Mouse (Mus musculus) kidney, adult 11 months (tissue): ENCODE results near the gene Map6.

Experiments used
- DNase-seq: peaks from one replicate; pipeline ENCODE4 v3.0.0; 2022

Gene Map6

DNA sequence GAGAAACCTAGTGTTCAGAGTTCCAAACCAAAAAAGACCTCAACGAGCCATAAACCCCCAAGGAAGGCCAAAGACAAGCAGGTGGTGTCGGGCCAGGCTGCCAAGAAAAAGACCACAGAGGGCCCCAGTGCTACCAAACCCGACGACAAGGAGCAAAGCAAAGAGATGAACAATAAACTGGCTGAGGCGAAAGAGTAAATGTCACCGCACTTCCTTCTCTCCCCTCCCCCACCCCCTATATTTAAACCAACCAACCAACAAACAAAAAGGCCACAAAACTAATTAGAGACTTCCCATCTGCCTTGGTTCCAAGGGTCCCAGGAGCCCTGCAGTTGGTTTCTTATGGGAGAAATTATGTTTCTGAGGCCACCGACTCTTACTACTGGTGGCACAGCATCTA is 50.2 kb downstream of the Map6 start:
- no peak for DNase-seq

DNA sequence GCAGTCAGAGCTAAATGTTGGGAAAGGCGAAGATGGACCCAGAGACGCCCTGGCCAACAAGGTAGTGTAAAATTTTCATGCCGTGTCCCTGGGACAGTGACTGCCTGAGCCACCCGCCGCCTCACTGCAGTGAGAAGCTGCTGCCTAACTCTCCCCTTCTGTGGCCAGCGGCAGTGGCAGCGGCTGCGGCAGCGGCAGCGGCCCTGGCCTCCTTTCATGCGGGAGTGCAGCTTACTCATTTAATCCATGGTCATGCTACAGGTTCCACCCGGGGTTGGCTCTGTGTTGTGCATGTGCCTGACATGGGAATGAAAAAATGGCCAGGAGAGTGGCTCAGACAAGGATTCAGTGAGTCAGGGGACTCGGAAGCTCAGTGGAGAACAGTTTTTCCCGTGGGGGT is 53.3 kb downstream of the Map6 start:
- no peak for DNase-seq

DNA sequence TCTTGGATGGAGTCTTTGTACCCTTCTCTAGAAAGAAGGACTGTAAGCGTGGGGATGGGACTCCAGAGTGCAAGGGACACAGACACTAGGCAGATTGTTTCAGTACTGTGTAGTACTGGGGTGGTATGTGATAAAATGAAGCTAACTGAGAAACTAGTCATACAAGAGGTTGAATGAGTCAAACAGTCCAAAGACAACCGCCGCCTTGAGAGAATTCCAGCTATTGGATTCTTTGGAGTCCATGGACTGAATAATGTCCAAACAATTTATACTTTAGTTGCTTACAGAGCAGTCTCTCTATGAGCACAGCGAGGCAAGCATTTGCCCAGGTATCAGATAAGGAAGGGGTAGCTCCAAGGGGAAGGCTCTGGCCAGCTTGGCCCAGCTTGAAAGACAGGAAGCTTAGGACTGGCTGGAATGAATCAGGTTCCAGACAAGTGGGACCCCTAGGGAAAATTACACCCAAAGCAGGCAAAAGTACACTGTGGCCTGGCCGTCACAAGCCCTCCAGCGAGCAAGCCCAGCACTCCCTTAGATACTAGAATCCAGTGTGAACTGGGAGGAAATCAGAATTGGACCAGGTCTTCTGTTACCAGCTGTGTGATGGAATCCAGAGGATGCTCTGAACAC is 55.6 kb downstream of the Map6 start:
- no peak for DNase-seq

DNA sequence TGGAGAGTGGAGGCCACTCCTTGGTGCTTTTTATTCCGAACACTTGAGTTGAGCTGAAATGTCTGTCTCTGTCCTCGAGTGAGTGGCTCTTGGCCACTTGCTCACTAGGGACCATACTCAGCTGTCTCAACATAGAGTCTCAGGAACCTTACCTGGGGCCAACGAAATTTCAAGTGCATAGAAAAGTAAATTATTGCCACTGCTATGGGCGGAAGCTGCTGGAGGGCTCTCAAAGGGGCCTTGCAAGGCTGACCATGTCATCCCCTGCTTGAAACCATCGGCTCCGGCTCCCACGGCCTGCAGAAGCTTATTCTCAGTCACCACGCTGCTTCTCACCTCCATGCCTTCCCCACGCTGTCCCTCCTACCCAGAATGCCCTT is 56.1 kb downstream of the Map6 start:
- no peak for DNase-seq

DNA sequence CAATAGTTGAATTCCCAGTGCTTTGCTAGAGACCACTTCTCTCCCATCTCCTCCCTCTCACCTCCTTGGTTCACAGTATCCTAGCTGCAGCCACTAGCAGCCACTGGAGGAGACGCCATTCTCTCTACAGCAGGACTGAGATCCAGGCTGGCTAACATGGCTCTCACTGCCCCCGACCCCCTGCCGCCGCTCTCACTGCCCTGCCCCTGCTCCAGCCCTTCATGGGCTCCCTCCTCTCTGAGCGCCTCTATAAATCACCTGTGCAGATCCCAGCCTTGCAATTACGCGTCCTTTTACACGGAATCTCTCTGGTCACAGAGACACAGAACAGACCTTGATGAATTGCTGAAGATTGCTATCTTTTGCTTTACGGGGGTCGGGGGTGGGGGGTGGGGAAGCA is 57.6 kb downstream of the Map6 start:
- no peak for DNase-seq

DNA sequence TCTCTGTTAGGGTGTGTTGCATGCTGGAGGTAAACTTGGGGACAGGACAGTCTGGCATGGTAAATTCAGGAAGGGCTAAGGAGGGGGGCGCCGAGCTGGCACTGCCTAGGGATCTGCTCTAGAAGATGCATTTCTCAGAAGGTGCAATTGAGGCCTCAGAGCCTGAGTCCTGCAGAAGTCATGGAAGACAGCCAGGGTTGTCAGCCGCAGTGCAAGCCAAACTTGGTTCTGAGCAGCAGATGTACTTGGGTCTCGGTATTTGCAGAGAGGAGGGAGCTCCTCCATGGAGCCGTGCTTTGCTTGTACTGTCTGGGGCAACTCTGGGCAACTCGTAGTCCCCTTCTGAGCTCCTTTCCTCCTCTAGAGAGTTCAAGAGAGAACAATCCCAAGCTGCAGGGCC is 58.9 kb downstream of the Map6 start:
- DNase-seq: no peak

DNA sequence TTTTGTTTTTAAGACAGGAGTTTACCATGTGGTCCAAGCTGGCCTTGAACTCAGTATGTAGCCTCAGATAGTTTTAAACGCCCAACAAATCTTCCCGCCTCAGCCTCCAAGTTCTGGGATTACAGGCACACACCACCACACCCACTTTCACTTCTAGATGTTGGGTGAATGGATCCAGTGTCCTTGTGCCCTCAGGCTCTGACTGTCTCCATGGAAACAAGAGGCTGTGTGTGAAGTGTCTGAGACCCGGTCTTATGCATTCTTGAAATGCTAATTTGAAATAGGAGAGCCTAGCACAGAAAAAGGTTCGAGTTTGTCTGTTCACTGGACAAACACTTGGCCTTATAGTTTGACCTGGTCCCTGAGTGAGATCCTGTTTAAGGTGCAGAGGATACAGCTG is 61.6 kb downstream of the Map6 start:
- no peak for DNase-seq

DNA sequence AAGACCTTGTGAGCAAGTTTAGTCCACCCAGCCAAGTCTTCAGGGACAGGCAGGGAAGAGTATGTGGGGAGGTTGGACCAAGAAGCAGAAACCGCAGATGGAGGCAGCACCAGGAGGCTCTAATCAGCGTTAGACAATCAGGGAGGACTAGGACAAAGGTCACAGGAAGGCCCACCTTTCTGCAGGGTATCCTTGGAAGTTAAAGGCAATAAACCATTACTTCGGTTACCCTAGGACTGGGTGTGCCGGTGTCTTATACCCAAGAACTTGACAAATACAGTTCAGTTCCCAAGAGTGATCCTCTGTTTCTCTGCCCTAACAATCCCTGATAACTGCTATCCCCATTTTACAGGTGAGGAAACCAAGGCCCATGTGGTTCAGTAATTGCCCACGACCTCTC is 62.8 kb downstream of the Map6 start:
- DNase-seq: no peak

DNA sequence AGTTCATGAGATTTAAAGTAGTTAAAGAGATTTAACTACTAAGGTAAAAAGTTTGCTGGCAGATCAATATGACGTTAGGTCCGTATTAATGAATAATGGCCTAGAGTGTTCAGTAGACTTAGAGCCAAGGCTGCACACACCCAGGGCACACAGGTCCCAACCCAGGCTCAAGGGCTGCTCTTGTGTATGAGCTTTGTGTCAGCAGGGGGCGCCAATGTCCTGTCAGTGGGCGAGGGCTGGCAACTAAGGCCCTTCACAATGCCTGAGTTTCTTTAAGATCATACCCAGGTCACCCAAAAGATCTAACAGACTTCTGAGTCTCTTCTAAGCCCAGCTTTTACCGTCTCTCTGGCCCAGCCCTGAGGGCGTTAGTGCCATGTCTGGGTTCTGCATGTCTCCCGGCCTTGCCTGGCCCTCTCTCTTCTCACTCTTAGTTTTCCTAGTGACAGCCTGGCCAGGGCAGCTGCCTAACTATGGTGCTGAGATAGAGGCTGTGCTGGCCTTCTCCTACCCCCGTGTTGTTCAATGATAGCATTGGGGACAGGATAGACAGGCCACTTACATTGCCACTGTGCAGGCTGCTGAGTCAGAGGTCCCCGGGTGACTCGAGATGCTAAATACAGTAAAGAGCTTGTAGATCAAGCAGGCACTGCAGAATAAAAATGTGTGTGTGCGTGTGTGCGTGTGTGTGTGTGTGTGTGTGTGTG is 65.7 kb downstream of the Map6 start:
- DNase-seq: peak; percentile 72

DNA sequence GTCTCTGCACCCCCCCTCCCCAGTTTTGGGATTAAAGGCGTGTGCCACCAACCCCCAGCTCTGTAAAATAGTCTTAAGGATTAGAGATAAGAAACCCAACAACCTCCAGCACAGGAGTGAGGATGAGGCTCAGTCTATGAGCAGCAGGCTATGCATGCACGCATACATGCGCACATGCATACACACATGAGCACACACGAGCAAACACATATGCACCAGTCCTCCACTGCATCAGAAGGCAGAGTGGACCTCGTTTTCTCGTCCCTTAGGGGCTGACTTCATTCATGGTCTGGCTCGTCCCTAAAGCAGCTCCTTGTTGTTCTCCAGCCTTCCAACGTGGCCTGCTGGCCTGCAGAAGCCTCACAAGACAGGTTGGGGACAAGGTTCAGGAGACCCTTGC is 73.5 kb downstream of the Map6 start:
- DNase-seq: no peak

DNA sequence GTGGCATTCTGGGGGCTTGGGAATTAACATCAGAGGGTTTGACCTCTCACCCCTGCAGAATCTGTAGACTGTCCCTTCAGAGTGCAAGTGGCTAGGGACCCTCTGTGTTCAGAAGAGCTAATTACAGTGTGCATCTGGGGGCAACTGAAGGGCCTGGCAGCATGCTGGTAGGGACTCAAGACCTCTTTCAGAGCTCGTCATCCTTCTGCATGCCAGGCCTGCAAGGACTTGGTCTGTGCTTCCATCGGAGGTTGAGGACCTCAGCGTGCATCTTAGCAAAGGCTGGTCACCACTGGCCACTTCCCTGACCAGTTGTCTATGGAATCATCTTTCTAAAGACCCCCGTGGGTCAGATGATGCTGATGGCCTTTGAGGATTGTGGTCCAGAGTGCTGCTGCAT is 76.3 kb downstream of the Map6 start:
- no peak for DNase-seq

DNA sequence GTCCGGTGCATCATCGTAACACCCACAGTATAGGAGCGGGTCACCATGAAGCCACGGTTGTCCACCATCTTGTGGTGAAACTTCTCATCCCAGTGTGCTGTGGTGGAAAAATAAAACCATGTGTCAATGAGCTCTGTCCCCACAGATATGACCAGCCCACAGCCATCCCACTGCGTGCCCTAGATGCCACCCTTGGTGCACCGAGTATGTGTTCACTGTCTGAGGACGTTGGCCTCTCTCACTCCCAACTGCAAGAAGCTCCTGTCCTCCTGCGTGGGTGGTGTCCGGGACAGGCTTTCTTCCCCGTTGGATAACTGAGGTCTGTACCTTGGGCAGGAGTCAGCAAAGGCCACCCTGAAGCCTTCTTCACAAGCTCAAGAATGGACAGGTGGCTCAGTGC is 80.0 kb downstream of the Map6 start:
- no peak for DNase-seq

DNA sequence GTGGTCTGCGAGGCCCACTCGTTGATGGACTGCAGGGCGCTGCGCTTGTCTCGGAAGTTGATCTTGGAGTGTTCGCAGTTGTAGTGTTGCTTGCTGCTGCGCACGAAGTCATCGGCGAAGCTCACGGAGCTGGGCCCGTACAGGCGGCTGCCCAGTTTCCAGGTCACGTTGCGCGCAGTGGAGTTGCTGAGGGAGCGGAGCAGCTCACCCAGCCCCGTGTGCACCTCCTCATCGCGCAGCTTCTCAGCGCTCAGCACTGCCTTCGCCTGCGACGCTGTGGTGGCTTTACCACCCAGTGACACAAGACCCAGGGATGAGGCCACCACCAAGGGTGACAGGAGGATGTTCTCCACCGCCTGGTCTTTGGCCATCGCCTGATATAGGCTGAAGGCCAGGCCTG is 81.6 kb downstream of the Map6 start:
- no peak for DNase-seq

DNA sequence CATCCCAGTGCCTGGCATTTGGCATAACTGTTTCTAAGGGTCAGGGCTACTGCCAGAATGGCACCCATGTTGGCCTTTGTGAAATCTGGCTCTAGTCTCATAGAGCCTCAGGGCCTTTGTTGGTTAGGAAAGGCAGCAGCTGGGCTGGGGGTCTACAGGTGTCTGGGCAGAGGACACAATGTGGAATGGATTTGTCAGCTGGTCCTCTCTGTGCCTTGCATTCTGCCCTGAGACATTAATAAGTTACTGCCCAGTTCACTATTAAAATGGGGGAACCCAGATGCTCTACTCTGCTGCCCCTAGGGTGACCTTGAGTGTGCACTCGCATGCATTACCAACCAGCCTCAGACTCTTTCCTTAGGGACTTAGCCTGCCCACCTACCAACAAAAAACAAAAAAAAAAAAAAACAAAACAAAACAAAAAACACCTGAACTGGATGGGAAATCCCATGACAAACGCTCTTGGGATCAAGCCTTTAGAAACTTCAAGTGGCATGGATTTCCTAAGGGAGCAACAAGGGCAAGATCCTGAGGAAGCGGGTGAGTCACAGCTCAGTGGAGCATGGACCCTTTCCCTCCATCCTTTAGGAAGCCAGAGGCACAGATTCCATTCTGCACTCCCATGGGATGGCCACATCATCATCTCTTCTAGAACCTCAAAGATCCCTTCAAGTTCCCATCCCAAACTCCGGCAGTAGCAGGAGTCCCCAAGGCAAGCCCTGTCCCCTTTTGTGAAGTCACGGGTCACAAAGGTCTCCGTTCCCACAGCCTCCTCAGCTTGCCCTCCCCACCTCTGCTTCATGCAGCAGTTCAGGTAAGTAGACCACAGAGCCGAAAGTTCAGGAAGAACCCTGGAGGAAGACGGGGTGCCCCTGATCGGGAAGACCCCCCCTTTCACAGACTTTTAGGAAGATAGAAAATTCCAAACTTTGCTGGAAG is 82.8 kb downstream of the Map6 start:
- peak; percentile 42 for DNase-seq

DNA sequence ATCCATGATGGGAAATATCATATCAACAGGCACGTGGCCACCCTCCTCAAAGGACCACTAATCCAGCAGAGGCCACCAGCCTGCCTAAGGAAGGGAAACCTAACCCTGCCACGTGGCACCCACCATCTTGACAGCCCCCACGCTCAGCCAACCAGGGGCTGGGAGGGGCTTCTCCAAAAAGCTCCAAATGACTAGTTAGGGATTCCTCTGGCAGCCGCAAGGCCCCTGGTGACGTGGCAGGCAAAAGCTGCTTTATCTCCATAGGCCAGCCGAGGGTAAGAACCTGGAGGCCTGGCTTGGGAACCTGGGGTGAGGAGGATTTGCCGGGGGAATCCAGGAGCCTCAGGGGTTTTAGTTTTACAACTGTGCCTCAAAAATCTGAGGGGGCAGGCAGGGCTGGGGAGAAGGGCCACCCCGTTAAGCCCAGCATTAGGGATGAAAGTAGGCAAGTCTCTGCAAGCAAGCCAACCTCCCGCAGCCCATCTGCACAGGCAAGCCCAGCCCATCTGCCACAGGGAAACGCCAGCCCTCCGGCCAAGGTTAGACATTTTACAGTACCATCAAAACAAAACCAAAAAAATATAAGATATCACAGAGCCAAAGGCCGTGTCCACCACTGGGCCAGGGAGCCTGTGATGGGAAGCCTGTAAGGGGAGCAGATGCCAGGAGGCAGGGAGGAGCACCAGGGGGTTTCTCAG is 84.0 kb downstream of the Map6 start:
- no peak for DNase-seq

DNA sequence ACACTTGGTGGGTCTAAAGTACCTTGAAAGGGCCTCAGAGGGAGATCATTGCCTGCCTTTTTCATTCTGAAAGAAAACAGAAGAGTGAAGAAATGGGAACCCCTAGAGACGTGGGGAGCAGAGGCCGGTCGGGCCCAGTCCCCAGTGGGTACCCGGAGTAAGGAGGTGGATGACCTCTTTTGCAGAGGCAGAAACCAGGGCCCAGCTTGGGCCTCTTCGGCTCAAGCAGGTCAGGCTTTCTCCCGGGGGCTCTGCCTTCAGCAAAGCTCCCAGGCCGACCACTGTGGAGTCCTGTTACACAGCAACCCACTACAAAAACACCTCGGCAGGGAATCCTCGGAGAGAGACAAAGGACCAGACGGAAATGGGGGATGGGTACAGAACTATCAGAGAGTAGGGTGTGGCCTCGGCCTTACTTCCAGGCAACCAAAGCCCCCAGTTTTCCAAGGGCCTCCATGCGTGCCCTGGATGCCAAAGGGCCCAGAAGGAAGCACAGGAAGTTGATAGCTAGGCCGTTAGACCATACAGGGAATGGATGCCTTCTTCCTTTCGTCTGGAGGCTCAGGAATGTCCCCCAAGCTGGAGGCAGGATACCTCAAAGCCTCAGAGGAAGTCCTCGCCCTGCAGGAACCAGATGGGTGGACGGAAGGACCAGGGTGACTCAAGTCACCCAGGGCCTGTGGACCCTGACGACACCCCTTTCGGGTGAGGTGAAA is 84.7 kb downstream of the Map6 start:
- DNase-seq: peak; percentile 37

DNA sequence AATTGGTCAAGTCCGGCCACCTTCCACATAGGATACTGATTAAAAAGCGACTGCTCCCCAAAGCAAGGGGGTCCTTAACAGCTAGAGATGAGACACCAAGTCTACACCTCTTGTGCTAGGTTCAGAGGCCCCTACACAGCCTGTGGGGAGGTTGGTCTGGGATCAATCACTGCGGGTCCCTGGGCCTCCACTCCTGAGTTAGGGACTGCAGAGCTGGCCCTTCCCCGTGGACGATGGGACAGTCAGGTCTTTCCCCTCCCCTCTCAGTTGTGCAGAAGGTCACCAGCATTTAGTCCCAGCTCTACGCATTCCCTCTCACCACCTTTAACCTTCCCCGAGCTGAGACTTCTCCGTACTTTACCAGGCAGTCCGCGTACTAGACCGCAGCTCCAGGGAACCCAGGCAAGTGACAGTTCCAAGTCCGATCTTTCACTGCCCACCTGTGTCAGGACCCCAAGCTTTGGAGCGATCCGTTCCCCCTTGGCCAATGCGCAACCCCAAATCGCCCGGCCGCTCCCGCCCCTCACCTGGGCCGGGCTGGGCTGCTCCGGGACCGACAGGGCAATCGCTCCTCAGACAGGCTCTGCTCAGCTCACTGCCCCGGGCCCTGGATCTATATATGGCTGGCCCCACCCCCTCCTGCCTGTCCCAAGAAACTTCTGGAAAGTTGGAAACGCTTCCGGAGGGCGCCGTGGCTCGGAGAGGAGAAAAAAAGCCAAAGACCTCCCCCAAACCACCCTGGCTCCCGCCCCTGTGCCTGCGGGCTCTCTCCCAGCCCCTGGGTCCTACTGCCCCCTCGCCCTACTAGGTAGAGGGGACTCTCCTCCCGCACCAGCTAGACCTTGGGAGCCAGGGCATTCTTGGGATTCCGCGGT is 85.5 kb downstream of the Map6 start, which contains the start of gene Serpinh1:
Gene Serpinh1 (minus strand): TSS at position 714 of the 875 bp plus-strand sequence.
- peak; percentile 89 for DNase-seq

DNA sequence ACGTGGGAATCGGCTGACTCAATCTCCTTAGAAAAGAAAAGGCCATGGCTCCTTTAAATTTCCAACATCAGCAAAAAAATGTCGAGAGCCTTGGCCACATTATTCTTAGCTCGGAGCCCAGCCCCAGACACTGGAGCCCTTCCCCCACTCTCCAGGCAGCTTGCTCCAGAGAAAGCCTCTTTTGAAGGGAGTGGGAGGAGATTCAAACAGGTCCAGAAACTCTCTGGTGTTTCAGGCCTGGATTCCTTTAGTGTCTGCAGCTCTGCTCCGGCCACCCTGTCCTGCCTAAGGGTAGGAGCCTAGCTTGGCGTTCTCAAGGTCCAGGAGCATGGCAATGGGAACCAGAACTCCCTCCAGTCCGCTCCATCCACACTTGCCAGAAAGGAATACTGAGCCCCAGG is 88.5 kb downstream of the Map6 start:
- peak; percentile 74 for DNase-seq

DNA sequence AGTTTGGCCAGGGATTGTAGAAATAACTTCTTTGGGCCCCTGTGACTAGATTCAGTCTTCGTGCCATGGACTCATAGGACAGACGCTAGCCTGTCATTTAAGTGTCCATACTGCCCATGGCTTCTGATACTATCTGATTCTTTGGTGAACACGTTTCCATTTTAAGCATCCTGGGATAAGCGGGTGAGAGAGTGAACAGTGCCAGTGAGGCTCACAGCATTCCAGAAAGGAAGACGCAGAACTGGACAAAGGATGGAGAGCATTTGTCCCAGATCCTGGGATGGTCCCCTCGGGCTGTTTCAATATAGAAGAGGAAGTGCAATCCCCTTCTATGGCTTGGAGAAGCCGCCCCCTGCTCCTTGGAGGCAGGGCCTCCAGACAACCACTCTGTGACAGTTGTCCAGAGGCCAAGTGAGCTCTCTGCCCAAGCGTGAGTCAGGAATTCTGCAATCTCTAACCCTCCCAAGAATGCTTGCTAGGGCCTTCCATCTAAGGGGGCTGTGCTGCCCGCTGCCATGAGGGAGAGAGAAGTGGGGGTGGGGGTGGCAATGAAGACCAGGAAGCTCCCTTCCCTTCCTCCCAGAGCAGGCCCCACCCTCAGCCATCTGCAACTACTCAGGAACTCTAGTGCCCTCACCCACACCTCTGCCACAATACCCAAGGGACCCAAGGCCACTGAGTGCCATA is 89.1 kb downstream of the Map6 start:
- no peak for DNase-seq

DNA sequence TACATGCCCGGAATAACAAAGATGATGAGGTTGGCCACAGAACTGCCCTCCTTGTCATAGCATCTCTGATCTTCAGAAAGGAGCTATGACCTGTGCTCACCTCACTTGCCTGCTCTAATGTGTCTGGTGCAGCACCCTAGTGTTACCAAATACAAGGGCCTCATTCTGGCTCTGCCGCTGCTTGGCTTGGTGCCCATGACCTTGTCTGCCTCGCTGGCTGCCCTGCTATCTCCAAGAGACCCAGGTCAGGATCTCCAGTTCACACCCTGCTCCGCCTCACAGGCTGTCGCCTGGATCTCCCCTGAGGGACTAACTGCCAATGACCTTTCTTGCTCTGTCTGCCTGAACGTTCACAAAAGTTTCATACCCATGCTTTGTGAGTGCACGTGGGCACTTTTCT is 90.0 kb downstream of the Map6 start:
- peak; percentile 47 for DNase-seq

DNA sequence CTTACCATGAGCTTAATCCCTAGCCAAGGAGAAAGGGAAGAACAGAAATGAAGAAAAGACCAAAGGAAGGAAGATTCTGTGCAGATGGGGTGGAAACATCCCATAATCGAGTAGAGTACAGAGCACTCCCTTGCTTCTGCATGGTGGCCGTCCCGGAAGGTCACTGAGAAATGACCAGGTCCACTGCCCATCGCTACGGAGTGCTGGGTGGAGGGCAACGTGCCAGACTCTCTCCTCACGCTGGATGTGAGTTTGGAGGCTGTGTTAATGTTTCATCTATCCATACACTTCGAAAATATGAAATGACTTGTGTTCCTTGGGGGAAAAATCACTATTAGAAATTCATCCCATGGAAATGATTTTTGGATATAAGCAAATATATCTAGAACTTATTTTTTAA is 91.1 kb downstream of the Map6 start:
- no peak for DNase-seq
